Mouse (Mus musculus) adrenal gland, postnatal 0 days (tissue): ENCODE measurements around the gene Prkaa1. TPM values are rescaled to one million over a fixed set of nuclear protein-coding genes. Genes with fewer than 3 reads are reported as not detected.

Experiments used
- polyA plus RNA-seq: library from polyadenylated mRNA; unstranded; fragments of >200 nt; fragmentation: Nextera tagmentation; extraction: Ambion mirVana; gene quantifications from 2 replicates; pipeline ENCODE4 v1.2.1, GENCODE M21; 2015

Gene Prkaa1
- 14.4 and 18.5 TPM in 2 replicates for polyA plus RNA-seq

GRCm38 (mm10) chr15:5143361-5144020 is at the start of gene Prkaa1:
Prkaa1 (plus strand) TSS chr15:5143861.

DNA sequence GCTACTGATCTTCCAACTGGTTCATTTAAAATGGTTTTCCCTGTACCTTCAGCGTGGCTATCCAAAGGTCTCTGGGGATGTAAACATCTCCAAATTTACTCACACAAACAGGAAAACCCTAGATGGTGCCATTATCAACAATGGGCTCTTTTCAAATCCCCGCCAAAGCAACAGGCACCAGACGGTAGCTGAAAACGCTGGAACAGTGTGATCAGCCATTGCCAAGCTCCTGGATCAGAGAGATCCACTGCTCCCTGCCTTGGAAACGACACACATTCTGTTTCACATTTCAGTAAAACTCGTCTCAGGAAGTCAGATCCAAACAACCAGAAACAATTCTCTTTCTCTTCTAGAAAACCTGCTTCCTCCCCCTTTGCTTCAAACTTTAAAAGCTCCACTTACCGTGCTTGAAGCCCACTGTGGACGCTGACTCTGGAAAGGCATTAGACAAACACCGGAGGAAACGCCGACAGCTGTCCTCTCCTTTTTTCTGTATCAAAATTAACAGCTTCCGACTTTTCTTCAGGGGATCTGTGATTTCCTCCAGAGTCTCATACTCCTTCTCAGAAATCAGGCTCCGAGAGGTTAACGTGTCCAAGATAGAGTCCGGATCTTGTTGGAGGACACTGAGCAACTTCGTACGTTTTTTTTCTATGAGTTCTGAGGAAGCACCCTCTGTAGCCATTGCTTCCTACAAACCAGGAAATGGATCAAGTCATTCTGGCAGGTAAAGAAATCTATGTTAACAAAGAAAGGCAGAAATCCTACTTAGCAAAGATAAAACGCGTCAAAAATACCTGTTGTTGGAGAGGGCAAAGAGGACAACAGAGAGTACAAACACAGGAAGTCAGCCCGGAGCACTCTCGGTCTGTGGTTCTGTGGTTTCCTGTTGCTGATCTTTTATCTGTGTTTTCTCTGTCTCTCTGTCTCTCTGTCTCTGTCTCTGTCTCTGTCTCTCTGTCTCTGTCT is 35.7 kb upstream of the Prkaa1 start, which contains the start of gene Card6:
Gene Card6 (minus strand): TSS at position 854 of the 969 bp plus-strand sequence.

DNA sequence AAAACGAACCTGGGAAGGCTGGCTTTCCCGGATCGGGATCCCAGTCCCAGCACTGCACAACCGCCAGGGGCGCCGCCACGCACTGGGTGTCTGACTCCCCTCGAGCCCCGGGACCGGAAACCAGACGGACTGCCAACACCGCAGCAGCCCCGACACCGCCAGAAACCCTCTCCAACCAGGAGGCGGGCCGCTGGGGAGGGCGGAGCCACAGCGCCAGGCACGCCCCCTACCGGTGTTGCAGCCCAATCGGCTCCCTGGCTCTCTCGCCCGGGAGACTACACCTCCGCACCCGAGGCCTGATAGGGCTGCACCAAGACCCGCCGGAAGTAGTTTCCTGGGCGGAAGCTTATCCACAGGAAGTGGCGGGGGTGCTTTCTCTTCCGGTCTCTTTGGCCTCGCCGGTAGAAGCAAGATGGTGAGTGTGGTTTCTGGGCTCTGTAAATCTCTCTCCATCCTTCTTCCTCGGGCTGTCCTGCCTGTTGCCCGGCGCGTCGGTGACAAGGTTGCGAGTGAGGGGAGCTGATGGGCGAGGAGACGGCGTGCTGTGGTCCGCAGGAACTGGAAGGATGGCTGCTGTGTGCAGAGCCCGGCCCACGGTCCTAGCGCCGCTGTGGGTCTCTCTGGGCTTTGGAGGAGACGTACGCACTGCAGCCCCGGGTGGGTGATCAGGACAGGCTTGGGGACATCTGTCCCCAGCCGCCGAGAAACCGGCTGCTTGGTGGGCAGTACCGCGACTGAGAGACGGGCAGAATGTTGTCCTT is 27.2 kb upstream of the Prkaa1 start, which contains the start of gene Rpl37:
Gene Rpl37 (plus strand): TSS at position 376 of the 761 bp plus-strand sequence.

DNA sequence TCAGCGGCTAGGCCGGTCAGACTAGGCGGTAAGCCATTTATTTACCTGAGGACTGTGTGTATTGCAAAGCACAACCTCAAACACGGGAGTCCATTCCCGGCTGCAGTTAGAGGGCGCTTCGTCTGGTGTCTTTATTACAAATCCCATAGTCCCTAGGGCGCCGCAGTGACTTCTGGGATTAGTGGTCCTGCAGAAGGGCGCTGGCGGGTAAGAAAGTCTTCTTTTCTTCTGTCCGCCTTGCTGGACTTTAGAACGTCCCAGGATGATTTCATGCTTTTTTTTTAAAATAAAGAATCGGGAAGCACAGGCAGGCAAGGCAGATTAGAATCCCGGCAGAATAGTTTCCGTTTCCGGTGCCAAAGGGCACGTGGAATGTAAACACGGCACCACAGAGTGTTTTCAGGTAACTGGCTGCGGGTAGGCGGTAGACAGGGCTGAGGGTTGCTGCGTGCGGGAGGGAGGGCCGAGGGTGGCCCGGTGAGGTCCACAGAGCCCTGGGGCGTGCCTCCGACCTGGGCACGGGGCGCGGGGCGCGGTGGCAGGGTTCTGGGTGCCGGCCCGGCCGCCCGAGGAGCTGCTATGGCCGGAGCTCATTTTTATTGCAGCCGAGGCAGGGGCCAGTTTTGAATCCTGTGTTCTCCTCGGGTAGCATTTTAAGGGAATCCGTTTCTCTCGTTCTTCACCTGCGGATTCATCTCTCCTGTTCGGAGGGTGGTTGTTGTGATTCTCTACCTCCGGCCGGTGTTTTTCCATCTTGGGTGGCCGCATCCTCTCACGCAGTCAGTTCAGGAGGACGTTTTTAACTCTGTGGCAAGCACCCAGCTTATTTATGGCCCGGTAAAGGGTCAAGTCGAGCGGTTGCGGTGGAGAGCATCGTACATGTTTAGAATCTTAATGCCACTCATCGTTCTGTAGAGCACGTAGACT is 42.0 kb downstream of the Prkaa1 start, which contains the start of gene Ttc33:
Gene Ttc33 (plus strand): TSS at position 160 of the 927 bp plus-strand sequence.

Other genes with a start within 250 kb of the Prkaa1 start
- gene Mroh2b, start 245.1 kb upstream of the Prkaa1 start, polyA plus RNA-seq: not detected in 2 replicates
- gene C7, start 80.1 kb upstream of the Prkaa1 start, polyA plus RNA-seq: 3.0 and 3.9 TPM in 2 replicates
- gene Card6, start 35.3 kb upstream of the Prkaa1 start, polyA plus RNA-seq: 2.6 and 2.9 TPM in 2 replicates
- gene Rpl37, start 27.2 kb upstream of the Prkaa1 start, polyA plus RNA-seq: 874 and 1,204 TPM in 2 replicates
- gene Ttc33, start 41.7 kb downstream of the Prkaa1 start, polyA plus RNA-seq: 59.4 and 69.8 TPM in 2 replicates
- 1.5 and 1.9 TPM in 2 replicates for gene Ptger4, start 100.3 kb downstream of the Prkaa1 start, polyA plus RNA-seq